Mouse (Mus musculus) small intestine, adult 2 months (tissue): ENCODE measurements around the gene Cdipt.

Experiments
- CTCF ChIP-seq: fragments of 200-500 bp; IDR thresholded peaks from 2 replicates; pipeline ENCODE4 v1.5.1; 2012; ENCODE audit warnings: low read depth, mild to moderate bottlenecking, control low read depth, inconsistent platforms, low read length, moderate library complexity, mixed read lengths; ENCODE audit not compliant: insufficient replicate concordance, insufficient read length; ENCODE audit errors: extremely low read depth
- POLR2A ChIP-seq: fragments of 200-500 bp; IDR thresholded peaks from 2 replicates; pipeline ENCODE4 v1.6.1; 2012; ENCODE audit warnings: low read depth, mild to moderate bottlenecking, control low read depth, inconsistent platforms, low read length, moderate library complexity

DNA sequence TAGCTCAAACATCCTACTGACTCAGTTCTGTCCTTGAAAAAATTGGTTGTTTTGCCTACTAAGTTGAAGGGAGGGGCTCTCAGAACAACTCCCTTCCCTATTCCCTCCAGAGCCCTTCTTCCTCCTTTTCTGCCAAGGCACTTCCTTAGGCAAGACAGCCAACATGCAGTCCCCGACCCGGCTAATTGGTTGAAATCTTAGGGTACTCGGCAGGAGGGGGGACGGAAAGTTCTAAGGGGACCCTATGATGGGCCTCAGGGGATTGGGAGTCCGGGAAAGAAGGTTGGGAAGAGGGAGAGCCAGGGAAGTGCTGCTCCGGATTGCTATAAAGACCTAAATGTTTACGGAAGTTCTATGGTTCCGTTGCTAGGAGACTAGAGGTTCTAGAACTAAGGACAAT, 221 bp upstream of the Cdipt start:
- no peak for TF ChIP-seq POLR2A
- TF ChIP-seq CTCF, result no peak
